8 mouse cellular contexts compared by ENCODE assay signal in genomic region chr17:12792422-12793206, GRCm38 (mm10). TPM values are rescaled to one million over a fixed set of nuclear protein-coding genes. Genes with fewer than 3 reads are reported as not detected.
DNase-seq lines count a peak whose midpoint lies in the region; ATAC-seq lines count a peak whose summit lies in the region.

No protein-coding gene starts in this region.

- no peak for ATAC-seq in neural tube, embryonic 13.5 days (ENCODE audit: low read depth)
- no peak for ATAC-seq in forebrain, embryonic 16.5 days
- no peak for ATAC-seq in midbrain, embryonic 13.5 days

- H3K36me3 ChIP-seq in neural tube, embryonic 13.5 days = no peaks in the 10 kb centered on the region
- peaks cover 41% of the 10 kb centered on the region for H3K36me3 ChIP-seq in heart, embryonic 10.5 days
- no peaks in the 10 kb centered on the region for H3K36me3 ChIP-seq in forebrain, embryonic 16.5 days (ENCODE audit: control insufficient read depth, insufficient read depth)
- H3K36me3 ChIP-seq in midbrain, embryonic 13.5 days = no peaks in the 10 kb centered on the region

- no peaks in the 10 kb centered on the region for H3K27me3 ChIP-seq in neural tube, embryonic 13.5 days
- H3K27me3 ChIP-seq in heart, embryonic 10.5 days (ENCODE audit: insufficient read depth, poor library complexity, severe bottlenecking) = no peaks in the 10 kb centered on the region
- no peaks in the 10 kb centered on the region for H3K27me3 ChIP-seq in forebrain, embryonic 16.5 days (replicated peaks; ENCODE audit: control insufficient read depth, insufficient read depth, low read length)
- peaks cover 8% of the 10 kb centered on the region; the same call in 1 of the 2 replicates for H3K27me3 ChIP-seq in midbrain, embryonic 13.5 days

- H3K9ac ChIP-seq in neural tube, embryonic 13.5 days = no peak overlapping the region
- no peak overlapping the region for H3K9ac ChIP-seq in forebrain, embryonic 16.5 days (replicated peaks; ENCODE audit: low read depth, low read length)
- no peak overlapping the region for H3K9ac ChIP-seq in midbrain, embryonic 13.5 days (replicated peaks)

- peaks cover 8% of the 10 kb centered on the region; the same call in 1 of the 2 replicates for H3K9me3 ChIP-seq in neural tube, embryonic 13.5 days
- H3K9me3 ChIP-seq in heart, embryonic 10.5 days = 0 out of 2 replicates have a peak, but pooled peaks cover 4% of the 10 kb centered on the region
- H3K9me3 ChIP-seq in forebrain, embryonic 16.5 days (ENCODE audit: control insufficient read depth, low read length) = no peaks in the 10 kb centered on the region
- H3K9me3 ChIP-seq in midbrain, embryonic 13.5 days = no peaks in the 10 kb centered on the region

- H3K4me1 ChIP-seq in neural tube, embryonic 13.5 days (replicated peaks) = peaks cover 40% of the 10 kb centered on the region
- H3K4me1 ChIP-seq in heart, embryonic 10.5 days = peaks cover 69% of the 10 kb centered on the region
- H3K4me1 ChIP-seq in forebrain, embryonic 16.5 days (replicated peaks; ENCODE audit: control insufficient read depth, insufficient read depth, low read length) = peaks cover 13% of the 10 kb centered on the region
- H3K4me1 ChIP-seq in midbrain, embryonic 13.5 days (replicated peaks) = peaks cover 19% of the 10 kb centered on the region

- H3K27ac ChIP-seq in neural tube, embryonic 13.5 days (replicated peaks) = 0 out of 2 replicates have a peak overlapping the region, but pooled peaks have one; percentile 13
- peak overlapping the region; percentile 88 for H3K27ac ChIP-seq in heart, embryonic 10.5 days
- H3K27ac ChIP-seq in forebrain, embryonic 16.5 days (ENCODE audit: low read length) = no peak overlapping the region
- H3K27ac ChIP-seq in midbrain, embryonic 13.5 days = no peak overlapping the region

- DNase-seq in neural tube, embryonic 10.5 days (ENCODE audit: extremely low spot score, low spot score) = no peak
- no peak for DNase-seq in heart, embryonic 10.5 days (ENCODE audit: low spot score)
- peak; percentile 82 for DNase-seq in kidney, postnatal 14 days
- DNase-seq in lung, postnatal 36 days = peak; percentile 94
- no peak for DNase-seq in thymus, adult 18-20 months

- H3K4me3 ChIP-seq in neural tube, embryonic 13.5 days = no peak overlapping the region
- H3K4me3 ChIP-seq in heart, embryonic 10.5 days = no peak overlapping the region
- H3K4me3 ChIP-seq in forebrain, embryonic 16.5 days (replicated peaks; ENCODE audit: low read length) = no peak overlapping the region
- H3K4me3 ChIP-seq in midbrain, embryonic 13.5 days (replicated peaks) = no peak overlapping the region

- no peak overlapping the region for H3K4me2 ChIP-seq in neural tube, embryonic 13.5 days
- H3K4me2 ChIP-seq in forebrain, embryonic 16.5 days (ENCODE audit: low read length) = no peak overlapping the region
- H3K4me2 ChIP-seq in midbrain, embryonic 13.5 days (replicated peaks) = no peak overlapping the region

- WGBS in neural tube, embryonic 13.5 days = 75% methylated on average over 11 of the region's 11 CpGs
- WGBS in heart, embryonic 10.5 days = 51% methylated on average over 11 of the region's 11 CpGs
- 78% methylated on average over 11 of the region's 11 CpGs for WGBS in forebrain, embryonic 16.5 days
- WGBS in midbrain, embryonic 13.5 days = 72% methylated on average over 11 of the region's 11 CpGs

RNA-seq across cellular contexts. Expression of gene Igf2r, which starts 23.1 kb away (rescaled TPM):
- 11.5 and 13.4 TPM in 2 replicates for polyA plus RNA-seq in neural tube, embryonic 13.5 days (2015; fragmentation: Nextera tagmentation; extraction: Ambion mirVana)
- polyA plus RNA-seq in heart, embryonic 10.5 days (2016; fragmentation: Nextera tagmentation; extraction: Ambion mirVana) = 141 and 272 TPM in 2 replicates
- 11.9 TPM in 2 replicates for polyA plus RNA-seq in forebrain, embryonic 16.5 days (2015; fragmentation: Nextera tagmentation; extraction: Ambion mirVana)
- polyA plus RNA-seq in midbrain, embryonic 13.5 days (2015; fragmentation: Nextera tagmentation; extraction: Ambion mirVana) = 11.0 and 11.2 TPM in 2 replicates

Comparison
In these comparisons a context has a peak if more than half of its experiments do, and no peak if none do; other contexts are left out.
1. H3K27ac ChIP-seq: peak in neural tube, embryonic 13.5 days (single experiment) and heart, embryonic 10.5 days (single experiment); none in forebrain, embryonic 16.5 days (single experiment) and midbrain, embryonic 13.5 days (single experiment).
2. DNase-seq: peak in kidney, postnatal 14 days (single experiment) and lung, postnatal 36 days (single experiment); none in neural tube, embryonic 10.5 days (single experiment), heart, embryonic 10.5 days (single experiment) and thymus, adult 18-20 months (0 of 2).